Mouse (Mus musculus): ENCODE measurements around the gene Fam205a3. TPM values are rescaled to one million over a fixed set of nuclear protein-coding genes. Genes with fewer than 3 reads are reported as not detected.

The Fam205a3 gene
- total RNA-seq (2023; ENCODE audit: inconsistent age): not detected in 4 replicates

DNA sequence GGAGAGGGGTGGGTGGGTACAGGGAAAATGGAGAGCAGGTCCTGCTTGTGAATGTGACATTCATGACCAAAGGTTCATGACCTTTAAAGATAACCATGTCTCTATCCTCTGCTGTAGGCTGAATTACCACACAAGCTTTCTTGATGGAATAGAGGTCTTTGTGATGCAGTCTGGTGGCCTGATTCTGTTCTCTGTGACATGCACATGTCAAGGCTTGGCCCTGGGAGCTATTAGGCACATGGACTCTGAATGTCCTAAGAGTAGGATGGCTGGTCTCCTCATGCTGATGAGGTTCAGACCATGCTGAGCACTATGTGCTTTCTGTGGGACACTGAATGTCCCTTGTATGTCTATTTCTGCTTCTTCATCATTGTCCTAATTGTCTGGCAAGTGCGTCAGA is at the start of gene Fam205a3:
Gene Fam205a3, plus strand, starts transcription at position 301 of the 400 bp plus-strand sequence.

DNA sequence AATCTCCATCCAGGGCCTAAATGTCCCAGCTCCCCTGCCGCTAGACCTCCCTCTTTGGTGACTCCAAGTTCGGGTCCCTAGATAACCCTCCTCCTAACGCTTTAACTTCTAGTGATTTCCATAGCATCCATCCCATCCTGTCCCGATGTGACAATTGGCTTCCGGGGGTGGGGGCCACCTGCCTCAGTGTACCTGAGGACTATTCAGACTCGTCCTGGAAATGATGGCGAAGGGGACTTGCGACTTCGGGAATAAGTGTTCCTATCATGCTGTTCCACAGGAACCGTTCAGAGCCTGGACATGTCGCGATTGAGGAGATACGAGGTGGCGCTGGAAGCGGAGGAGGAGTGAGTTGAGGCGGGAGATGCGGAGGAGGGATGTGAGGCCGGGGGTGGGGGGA is 24.2 kb upstream of the Fam205a3 start, which contains the start of gene Gm21953:
Gene Gm21953, plus strand, starts transcription at position 301 of the 400 bp plus-strand sequence.

Other genes with a start within 250 kb of the Fam205a3 start
- not detected in 4 replicates for gene Gm3893, start 227.1 kb upstream of the Fam205a3 start, total RNA-seq (2023; ENCODE audit: inconsistent age)
- gene Gm13304, start 203.5 kb upstream of the Fam205a3 start, total RNA-seq (2023; ENCODE audit: inconsistent age): not detected in 4 replicates
- not detected in 4 replicates for gene Gm13306, start 164.9 kb upstream of the Fam205a3 start, total RNA-seq (2023; ENCODE audit: inconsistent age)
- gene Gm13305, start 149.7 kb upstream of the Fam205a3 start, total RNA-seq (2023; ENCODE audit: inconsistent age): not detected in 4 replicates
- not detected in 4 replicates for gene Gm10600, start 77.7 kb upstream of the Fam205a3 start, total RNA-seq (2023; ENCODE audit: inconsistent age)
- gene Ccl21b, start 62.6 kb upstream of the Fam205a3 start, total RNA-seq (2023; ENCODE audit: inconsistent age): not detected in 4 replicates
- not detected in 4 replicates for gene Gm21953, start 24.1 kb upstream of the Fam205a3 start, total RNA-seq (2023; ENCODE audit: inconsistent age)
- gene Gm21586, start 121.0 kb downstream of the Fam205a3 start, total RNA-seq (2023; ENCODE audit: inconsistent age): not detected in 4 replicates
- not detected in 4 replicates for gene Gm2163, start 148.4 kb downstream of the Fam205a3 start, total RNA-seq (2023; ENCODE audit: inconsistent age)
- not detected in 4 replicates for gene Fam205a2, start 209.8 kb downstream of the Fam205a3 start, total RNA-seq (2023; ENCODE audit: inconsistent age)